Mouse (Mus musculus): Measurements from ENCODE around the gene Gstt1. TPM values are rescaled to one million over a fixed set of nuclear protein-coding genes. Genes with fewer than 3 reads are reported as not detected.

Gene Gstt1
- polyA plus RNA-seq, 1 experiment from 2014 or later = 77.5 TPM

- 0 out of 2 replicates have a peak, but pooled peaks have one; percentile 2 for TF ChIP-seq CTCF (IDR thresholded peaks at IDR 0.05; ENCODE audit: low read depth)
- TF ChIP-seq EP300 (IDR thresholded peaks at IDR 0.05; ENCODE audit: low read depth) = no peak
- peak; percentile 99 for DNase-seq
- Histone ChIP-seq H3K36me3 (replicated peaks; ENCODE audit: insufficient read depth, low read length) (peaks cover 9% of the 10 kb centered on the region; the same call in 1 of the 2 replicates), H3K27ac (ENCODE audit: low read depth) (peak within 1 kb of the TSS; percentile 88), H3K27me3 (ENCODE audit: insufficient read depth, low read length) (no peaks in the 10 kb centered on the region), H3K4me3 (ENCODE audit: low read depth, low read length) (peak within 1 kb of the TSS; percentile 96), H3K4me2 (ENCODE audit: low read depth, low read length) (peak within 1 kb of the TSS; percentile 94), H3K4me1 (ENCODE audit: insufficient read depth) (peaks cover 10% of the 10 kb centered on the region), H3K9ac (replicated peaks) (peak within 1 kb of the TSS; percentile 92), H3K9me3 (ENCODE audit: low read length) (no peaks in the 10 kb centered on the region)
- peak; percentile 97 for ATAC-seq
- WGBS (ENCODE audit: insufficient replicate concordance) = 3% methylated on average over 61 of the region's 61 CpGs
Observed at GRCm38 (mm10) chr10:75763682-75764518, 34.5 kb downstream of the Gstt1 start, which contains the start of gene Cabin1. TSS of gene Cabin1 (minus strand) at chr10:75764341.

- Histone ChIP-seq H3K4me1 (ENCODE audit: insufficient read depth) (peaks cover 10% of the 10 kb centered on the region), H3K36me3 (replicated peaks; ENCODE audit: insufficient read depth, low read length) (peaks cover 9% of the 10 kb centered on the region; the same call in 1 of the 2 replicates), H3K4me3 (ENCODE audit: low read depth, low read length) (peak overlapping the region; percentile 96), H3K9me3 (ENCODE audit: low read length) (no peaks in the 10 kb centered on the region), H3K9ac (replicated peaks) (peak overlapping the region; percentile 57), H3K4me2 (ENCODE audit: low read depth, low read length) (peak overlapping the region; percentile 94), H3K27ac (ENCODE audit: low read depth) (peak overlapping the region; percentile 77), H3K27me3 (ENCODE audit: insufficient read depth, low read length) (no peaks in the 10 kb centered on the region)
- WGBS (ENCODE audit: insufficient replicate concordance) = 67% methylated on average over 3 of the region's 3 CpGs
- TF ChIP-seq EP300 (IDR thresholded peaks at IDR 0.05; ENCODE audit: low read depth) (peak; percentile 78), CTCF (IDR thresholded peaks at IDR 0.05; ENCODE audit: low read depth) (no peak)
- ATAC-seq (peak; percentile 17), DNase-seq (no peak)
Observed at GRCm38 (mm10) chr10:75762413-75762812, 36.0 kb downstream of the Gstt1 start.

- Histone ChIP-seq H3K27me3 (ENCODE audit: insufficient read depth, low read length) (no peaks in the 10 kb centered on the region), H3K9ac (replicated peaks) (no peak overlapping the region), H3K4me3 (ENCODE audit: low read depth, low read length) (no peak overlapping the region), H3K9me3 (ENCODE audit: low read length) (no peaks in the 10 kb centered on the region), H3K4me2 (ENCODE audit: low read depth, low read length) (no peak overlapping the region), H3K27ac (ENCODE audit: low read depth) (no peak overlapping the region), H3K36me3 (replicated peaks; ENCODE audit: insufficient read depth, low read length) (peaks cover 10% of the 10 kb centered on the region), H3K4me1 (ENCODE audit: insufficient read depth) (peaks cover 10% of the 10 kb centered on the region)
- DNase-seq = no peak
- no peak for ATAC-seq
- no peak for TF ChIP-seq CTCF (IDR thresholded peaks at IDR 0.05; ENCODE audit: low read depth)
- no peak for TF ChIP-seq EP300 (IDR thresholded peaks at IDR 0.05; ENCODE audit: low read depth)
- 89% methylated on average over 3 of the region's 3 CpGs for WGBS (ENCODE audit: insufficient replicate concordance)
Observed at GRCm38 (mm10) chr10:75760311-75760710, 38.1 kb downstream of the Gstt1 start.

GRCm38 (mm10) chr10:75756719-75757118, 41.7 kb downstream of the Gstt1 start:
- H3K36me3 ChIP-seq (replicated peaks; ENCODE audit: insufficient read depth, low read length) = peaks cover 43% of the 10 kb centered on the region
- ATAC-seq (0 out of 2 replicates have a peak, but pooled peaks have one; percentile 33), DNase-seq (no peak)
- H3K27me3 ChIP-seq (ENCODE audit: insufficient read depth, low read length) = no peaks in the 10 kb centered on the region
- H3K27ac ChIP-seq (ENCODE audit: low read depth) = no peak overlapping the region
- H3K4me3 ChIP-seq (ENCODE audit: low read depth, low read length) = no peak overlapping the region
- no peak overlapping the region for H3K9ac ChIP-seq (replicated peaks)
- H3K4me2 ChIP-seq (ENCODE audit: low read depth, low read length) = peak overlapping the region; percentile 4; the same call in 1 of the 2 replicates
- 85% methylated on average over 11 of the region's 11 CpGs for WGBS (ENCODE audit: insufficient replicate concordance)
- H3K4me1 ChIP-seq (ENCODE audit: insufficient read depth) = no peaks in the 10 kb centered on the region
- TF ChIP-seq CTCF (IDR thresholded peaks at IDR 0.05; ENCODE audit: low read depth) (no peak), EP300 (IDR thresholded peaks at IDR 0.05; ENCODE audit: low read depth) (no peak)
- H3K9me3 ChIP-seq (ENCODE audit: low read length) = no peaks in the 10 kb centered on the region

- H3K27me3 ChIP-seq (ENCODE audit: insufficient read depth, low read length) = no peaks in the 10 kb centered on the region
- H3K4me1 ChIP-seq (ENCODE audit: insufficient read depth) = peaks cover 9% of the 10 kb centered on the region
- ATAC-seq (peak; percentile 74), DNase-seq (peak; percentile 84)
- H3K9ac ChIP-seq (replicated peaks) = no peak overlapping the region
- H3K9me3 ChIP-seq (ENCODE audit: low read length) = no peaks in the 10 kb centered on the region
- no peak overlapping the region for H3K27ac ChIP-seq (ENCODE audit: low read depth)
- H3K4me2 ChIP-seq (ENCODE audit: low read depth, low read length) = no peak overlapping the region
- TF ChIP-seq CTCF (IDR thresholded peaks at IDR 0.05; ENCODE audit: low read depth) (peak; percentile 98), EP300 (IDR thresholded peaks at IDR 0.05; ENCODE audit: low read depth) (no peak)
- no peak overlapping the region for H3K4me3 ChIP-seq (ENCODE audit: low read depth, low read length)
- H3K36me3 ChIP-seq (replicated peaks; ENCODE audit: insufficient read depth, low read length) = peaks cover 86% of the 10 kb centered on the region
- 47% methylated on average over 3 of the region's 3 CpGs for WGBS (ENCODE audit: insufficient replicate concordance)
Observed at GRCm38 (mm10) chr10:75744017-75744416, 54.4 kb downstream of the Gstt1 start.

- Histone ChIP-seq H3K9me3 (ENCODE audit: low read length) (no peaks in the 10 kb centered on the region), H3K4me2 (ENCODE audit: low read depth, low read length) (no peak overlapping the region), H3K9ac (replicated peaks) (no peak overlapping the region), H3K36me3 (replicated peaks; ENCODE audit: insufficient read depth, low read length) (peaks cover 89% of the 10 kb centered on the region), H3K4me1 (ENCODE audit: insufficient read depth) (peaks cover 9% of the 10 kb centered on the region), H3K27ac (ENCODE audit: low read depth) (no peak overlapping the region), H3K4me3 (ENCODE audit: low read depth, low read length) (no peak overlapping the region), H3K27me3 (ENCODE audit: insufficient read depth, low read length) (no peaks in the 10 kb centered on the region)
- ATAC-seq (no peak), DNase-seq (no peak)
- 92% methylated on average over 12 of the region's 12 CpGs for WGBS (ENCODE audit: insufficient replicate concordance)
- TF ChIP-seq CTCF (IDR thresholded peaks at IDR 0.05; ENCODE audit: low read depth) (no peak), EP300 (IDR thresholded peaks at IDR 0.05; ENCODE audit: low read depth) (no peak)
Observed at GRCm38 (mm10) chr10:75743369-75743768, 55.0 kb downstream of the Gstt1 start.

All from liver, postnatal 0 days (tissue).